Mouse (Mus musculus): Measurements from ENCODE around the gene Gm8909. TPM values are rescaled to one million over a fixed set of nuclear protein-coding genes. Genes with fewer than 3 reads are reported as not detected.
"Not testable (repeated sequence)": the region's sequence is repeated elsewhere in the genome, so short reads cannot be mapped to it uniquely, and the experiment has no call there.

Gm8909 gene
- polyA plus RNA-seq, 1 experiment from 2014 or later, result not detected

DNA sequence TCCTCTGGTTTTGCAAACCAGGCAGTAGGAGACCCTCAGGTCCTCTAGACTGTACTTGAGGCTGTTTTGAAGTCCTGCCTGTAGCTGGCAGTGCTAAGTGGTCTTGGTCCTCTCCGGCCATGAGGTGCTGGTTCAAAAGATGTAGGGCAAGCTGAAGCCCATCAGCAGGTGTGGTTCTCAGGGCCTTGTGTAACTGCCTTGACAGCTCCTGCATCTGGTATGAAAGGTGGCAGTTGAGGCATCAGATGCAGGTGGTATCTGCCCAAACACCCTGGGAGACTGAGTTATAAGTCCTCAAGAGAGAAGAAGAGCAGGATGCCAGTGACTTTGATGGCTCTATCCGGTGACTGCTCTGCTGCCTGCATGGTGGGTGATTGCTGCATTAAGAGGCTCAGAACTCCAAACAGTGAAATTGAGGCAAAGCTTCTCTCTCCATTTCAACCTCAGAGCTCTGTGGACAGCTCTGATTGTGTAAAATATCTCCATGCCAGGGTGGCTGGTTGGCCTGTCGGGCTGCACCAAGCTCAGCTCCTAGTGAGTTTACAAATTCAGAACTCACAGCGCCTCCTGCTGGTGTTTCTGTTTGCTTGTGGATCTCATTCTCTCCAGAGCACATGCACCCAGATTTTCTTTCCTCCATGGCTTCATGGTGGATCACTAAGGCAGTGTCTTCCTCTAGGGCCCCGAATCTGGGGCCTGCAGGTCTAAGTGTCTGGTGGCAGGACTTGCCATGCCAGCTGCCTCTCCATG is 36.6 kb downstream of the Gm8909 start:
- H3K9ac ChIP-seq (replicated peaks), result no peak overlapping the region
- H3K36me3 ChIP-seq (replicated peaks; ENCODE audit: insufficient read depth, low read length), result no peaks in the 10 kb centered on the region
- H3K27ac ChIP-seq (ENCODE audit: low read depth), result no peak overlapping the region
- DNase-seq (no peak), ATAC-seq (no peak)
- 70% methylated on average over 5 of the region's 5 CpGs for WGBS (ENCODE audit: insufficient replicate concordance)
- no peaks in the 10 kb centered on the region for H3K9me3 ChIP-seq (ENCODE audit: low read length)
- no peak overlapping the region for H3K4me3 ChIP-seq (ENCODE audit: low read depth, low read length)
- peak; percentile 20; the same call in 1 of the 2 replicates for TF ChIP-seq CTCF (IDR thresholded peaks at IDR 0.05; ENCODE audit: low read depth)
- no peak for TF ChIP-seq EP300 (IDR thresholded peaks at IDR 0.05; ENCODE audit: low read depth)
- no peaks in the 10 kb centered on the region for H3K27me3 ChIP-seq (ENCODE audit: insufficient read depth, low read length)
- H3K4me2 ChIP-seq (ENCODE audit: low read depth, low read length), result no peak overlapping the region
- 0 out of 2 replicates have a peak, but pooled peaks cover 2% of the 10 kb centered on the region for H3K4me1 ChIP-seq (ENCODE audit: insufficient read depth)

GRCm38 (mm10) chr17:36128968-36129817 is 39.1 kb downstream of the Gm8909 start, which contains the start of gene Gm7030:
Gene Gm7030, minus strand, starts transcription at chr17:36129425.
- H3K4me3 ChIP-seq (ENCODE audit: low read depth, low read length); DNase-seq; H3K36me3 ChIP-seq (replicated peaks; ENCODE audit: insufficient read depth, low read length); ATAC-seq; H3K27me3 ChIP-seq (ENCODE audit: insufficient read depth, low read length); H3K4me1 ChIP-seq (ENCODE audit: insufficient read depth); H3K9ac ChIP-seq (replicated peaks); H3K4me2 ChIP-seq (ENCODE audit: low read depth, low read length); H3K27ac ChIP-seq (ENCODE audit: low read depth); H3K9me3 ChIP-seq (ENCODE audit: low read length): not testable (repeated sequence)
- 20% methylated on average over 24 of the region's 28 CpGs for WGBS (ENCODE audit: insufficient replicate concordance)

- DNase-seq; H3K9ac ChIP-seq (replicated peaks); H3K9me3 ChIP-seq (ENCODE audit: low read length); H3K4me3 ChIP-seq (ENCODE audit: low read depth, low read length); H3K4me2 ChIP-seq (ENCODE audit: low read depth, low read length); H3K4me1 ChIP-seq (ENCODE audit: insufficient read depth); H3K27me3 ChIP-seq (ENCODE audit: insufficient read depth, low read length); H3K36me3 ChIP-seq (replicated peaks; ENCODE audit: insufficient read depth, low read length); H3K27ac ChIP-seq (ENCODE audit: low read depth); ATAC-seq: not testable (repeated sequence)
- WGBS (ENCODE audit: insufficient replicate concordance), result 58% methylated on average over 10 of the region's 13 CpGs
Measured at GRCm38 (mm10) chr17:36128525-36128924, 39.8 kb downstream of the Gm8909 start.

- ATAC-seq; H3K4me3 ChIP-seq (ENCODE audit: low read depth, low read length); DNase-seq; H3K4me2 ChIP-seq (ENCODE audit: low read depth, low read length); H3K36me3 ChIP-seq (replicated peaks; ENCODE audit: insufficient read depth, low read length); H3K27ac ChIP-seq (ENCODE audit: low read depth); H3K9ac ChIP-seq (replicated peaks); H3K27me3 ChIP-seq (ENCODE audit: insufficient read depth, low read length); H3K9me3 ChIP-seq (ENCODE audit: low read length); H3K4me1 ChIP-seq (ENCODE audit: insufficient read depth): not testable (repeated sequence)
- WGBS (ENCODE audit: insufficient replicate concordance), result 67% methylated on average over 3 of the region's 3 CpGs
Measured at GRCm38 (mm10) chr17:36124111-36124510, 44.2 kb downstream of the Gm8909 start.

GRCm38 (mm10) chr17:36121352-36122020 is 46.9 kb downstream of the Gm8909 start, which contains the start of gene Gm19684:
Gene Gm19684, plus strand, starts transcription at chr17:36121678.
- peak; percentile 43 for DNase-seq
- 3% methylated on average over 8 of the region's 8 CpGs for WGBS (ENCODE audit: insufficient replicate concordance)
- H3K36me3 ChIP-seq (replicated peaks; ENCODE audit: insufficient read depth, low read length); H3K27ac ChIP-seq (ENCODE audit: low read depth); H3K4me1 ChIP-seq (ENCODE audit: insufficient read depth); H3K9me3 ChIP-seq (ENCODE audit: low read length); H3K27me3 ChIP-seq (ENCODE audit: insufficient read depth, low read length); H3K9ac ChIP-seq (replicated peaks): not testable (repeated sequence)
- H3K4me3 ChIP-seq (ENCODE audit: low read depth, low read length), result peak within 1 kb of the TSS; percentile 28
- peak; percentile 91 for ATAC-seq
- H3K4me2 ChIP-seq (ENCODE audit: low read depth, low read length), result peak within 1 kb of the TSS; percentile 49

GRCm38 (mm10) chr17:36120839-36121238 is 47.5 kb downstream of the Gm8909 start:
- H3K4me3 ChIP-seq (ENCODE audit: low read depth, low read length), result peak overlapping the region; percentile 28; the same call in 1 of the 2 replicates
- not testable (repeated sequence) for H3K27ac ChIP-seq (ENCODE audit: low read depth); H3K9me3 ChIP-seq (ENCODE audit: low read length); H3K9ac ChIP-seq (replicated peaks); H3K36me3 ChIP-seq (replicated peaks; ENCODE audit: insufficient read depth, low read length); H3K27me3 ChIP-seq (ENCODE audit: insufficient read depth, low read length); DNase-seq; H3K4me1 ChIP-seq (ENCODE audit: insufficient read depth)
- peak overlapping the region; percentile 49 for H3K4me2 ChIP-seq (ENCODE audit: low read depth, low read length)
- ATAC-seq, result peak; percentile 47
- 25% methylated on average over 18 of the region's 18 CpGs for WGBS (ENCODE audit: insufficient replicate concordance)

DNA sequence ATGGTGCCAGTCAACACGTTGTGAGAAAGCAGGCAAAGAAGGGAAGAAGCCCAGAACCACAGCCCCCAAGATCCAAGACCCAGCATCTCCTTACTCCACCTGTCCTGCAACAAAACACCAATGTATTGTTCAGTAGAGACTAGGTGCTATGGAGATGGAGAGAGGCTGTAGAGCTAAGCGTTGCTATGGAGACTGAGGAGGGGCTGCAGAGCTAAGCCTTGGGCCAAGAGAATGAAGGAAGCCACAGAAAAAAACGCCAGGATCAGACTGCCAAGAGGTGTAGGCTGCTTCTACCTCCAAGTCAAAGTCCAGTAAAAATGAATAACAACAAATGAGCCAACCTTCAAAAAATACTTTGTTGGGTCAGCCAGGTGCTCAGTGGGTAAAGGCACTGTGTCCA is 51.8 kb downstream of the Gm8909 start:
- not testable (repeated sequence) for H3K9me3 ChIP-seq (ENCODE audit: low read length); H3K4me3 ChIP-seq (ENCODE audit: low read depth, low read length); DNase-seq; H3K9ac ChIP-seq (replicated peaks); ATAC-seq; H3K27me3 ChIP-seq (ENCODE audit: insufficient read depth, low read length); H3K36me3 ChIP-seq (replicated peaks; ENCODE audit: insufficient read depth, low read length); H3K4me2 ChIP-seq (ENCODE audit: low read depth, low read length); H3K27ac ChIP-seq (ENCODE audit: low read depth); H3K4me1 ChIP-seq (ENCODE audit: insufficient read depth)
- 32% methylated on average over 3 of the region's 3 CpGs for WGBS (ENCODE audit: insufficient replicate concordance)
